Mouse (Mus musculus) stomach, embryonic 14.5 days (tissue): ENCODE results near the gene Tbccd1. TPM values are rescaled to one million over a fixed set of nuclear protein-coding genes. Genes with fewer than 3 reads are reported as not detected.

ENCODE experiments used
- ATAC-seq: fragments of 200-750 bp; cut with Nextera tagmentation; 2 replicates; pipeline ENCODE4 v1.8.0; 2017; ENCODE audit warnings: low read depth, moderate TSS enrichment; ENCODE audit not compliant: insufficient number of reproducible peaks, insufficient read depth, low FRiP score
- H3K27ac ChIP-seq: fragments of 300-500 bp; sonication (generic); 2 replicates; pipeline ENCODE4 v1.5.1; 2014; ENCODE audit warnings: mild to moderate bottlenecking, low read length, moderate library complexity, mixed read lengths
- H3K27me3 ChIP-seq: fragments of 300-500 bp; sonication (generic); 2 replicates; pipeline ENCODE4 v1.6.1; 2014; ENCODE audit warnings: low read length, control low read depth, mixed read lengths; ENCODE audit not compliant: control insufficient read depth, insufficient read depth
- H3K36me3 ChIP-seq: fragments of 300-500 bp; sonication (generic); 2 replicates; pipeline ENCODE4 v1.6.1; 2014; ENCODE audit warnings: mild to moderate bottlenecking, control low read depth, low read length, moderate library complexity, mixed read lengths; ENCODE audit not compliant: control insufficient read depth, insufficient read depth
- H3K4me1 ChIP-seq: fragments of 300-500 bp; sonication (generic); 2 replicates; pipeline ENCODE4 v1.6.1; 2014; ENCODE audit warnings: low read length, control low read depth, mixed read lengths; ENCODE audit not compliant: control insufficient read depth, insufficient read depth
- H3K4me2 ChIP-seq: fragments of 300-500 bp; sonication (generic); replicated peaks from 2 replicates; pipeline ENCODE4 v1.6.1; 2014; ENCODE audit warnings: low read depth, low read length, control low read depth
- H3K4me3 ChIP-seq: fragments of 300-500 bp; sonication (generic); 2 replicates; pipeline ENCODE4 v1.5.1; 2014; ENCODE audit warnings: low read depth, low read length, control low read depth
- H3K9ac ChIP-seq: fragments of 300-500 bp; sonication (generic); replicated peaks from 2 replicates; pipeline ENCODE4 v1.6.1; 2014; ENCODE audit warnings: low read depth, mild to moderate bottlenecking, control low read depth, low read length, moderate library complexity, mixed read lengths
- H3K9me3 ChIP-seq: fragments of 300-500 bp; sonication (generic); 2 replicates; pipeline ENCODE4 v1.6.1; 2016; ENCODE audit warnings: low read depth, low read length, control low read depth; ENCODE audit not compliant: control insufficient read depth
- WGBS: fragments of 180-500 bp; shearing (Covaris S2); extraction: QIAGEN DNeasy Blood & Tissue Kit; methylation state at CpG from one replicate; pipeline ENCODE4 v1.1.7; 2014; 5-methylcytosine and 5-hydroxymethylcytosine counted together
- polyA plus RNA-seq: library from polyadenylated mRNA; unstranded; fragments of >200 nt; fragmentation: Nextera tagmentation; extraction: Ambion mirVana; gene quantifications from 2 replicates; pipeline ENCODE4 v1.2.1, GENCODE M21; 2014

Gene Tbccd1
- polyA plus RNA-seq, result 32.2 and 34.4 TPM in 2 replicates

DNA sequence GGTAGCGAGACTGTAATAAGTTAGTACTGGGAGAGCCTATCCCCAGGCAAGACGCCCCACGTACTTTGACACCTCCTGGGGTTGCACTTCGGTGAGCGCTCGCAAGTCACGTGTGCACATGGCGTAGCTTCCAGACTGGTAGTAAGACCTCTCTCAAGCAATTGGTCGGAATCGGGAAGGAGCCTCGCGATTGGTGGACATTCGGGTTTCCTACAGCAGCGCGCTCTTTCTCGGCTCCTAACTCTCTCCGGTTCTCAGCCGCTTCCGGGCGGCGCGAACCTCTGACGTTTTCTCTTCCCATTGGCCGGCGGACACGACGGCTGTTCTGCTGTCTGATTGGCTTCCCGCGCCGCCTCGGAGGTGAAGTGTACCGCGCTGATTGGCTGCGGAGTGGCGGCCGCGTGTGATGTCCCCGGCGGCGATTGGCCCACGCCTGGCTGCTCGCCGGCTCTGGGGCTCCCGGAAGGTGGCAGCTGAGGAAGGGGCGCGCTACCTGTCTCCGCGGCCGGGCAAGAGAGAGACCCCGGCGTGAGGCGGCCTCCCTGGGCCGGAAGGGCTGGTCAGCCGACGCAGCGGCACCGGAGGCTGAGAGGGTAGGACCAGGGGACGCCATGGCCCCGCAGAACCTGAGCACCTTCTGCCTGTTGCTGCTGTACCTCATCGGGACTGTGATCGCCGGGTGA, at the start of gene Tbccd1, which contains the start of gene Dnajb11:
Gene Tbccd1 (minus strand): TSS at position 239 of the 683 bp plus-strand sequence.
Gene Dnajb11 (plus strand): TSS at position 415 of the 683 bp plus-strand sequence.
- Histone ChIP-seq H3K27ac (peak within 1 kb of the TSS; percentile 44; the same call in 1 of the 2 replicates), H3K4me2 (peak within 1 kb of the TSS; percentile 88), H3K36me3 (peaks cover 9% of the 10 kb centered on the region), H3K27me3 (no peaks in the 10 kb centered on the region), H3K4me3 (peak within 1 kb of the TSS; percentile 94), H3K4me1 (peaks cover 8% of the 10 kb centered on the region; the same call in 1 of the 2 replicates), H3K9ac (peak within 1 kb of the TSS; percentile 89), H3K9me3 (no peaks in the 10 kb centered on the region)
- ATAC-seq, result peak; percentile 99
- under 1% methylated on average over 62 of the region's 62 CpGs for WGBS

GRCm38 (mm10) chr16:22901326-22901725, 43.9 kb upstream of the Tbccd1 start:
- H3K4me2 ChIP-seq, result no peak overlapping the region
- no peak overlapping the region for H3K27ac ChIP-seq
- 51% methylated on average over 3 of the region's 3 CpGs for WGBS
- H3K9me3 ChIP-seq, result no peaks in the 10 kb centered on the region
- no peaks in the 10 kb centered on the region for H3K27me3 ChIP-seq
- no peaks in the 10 kb centered on the region for H3K4me1 ChIP-seq
- no peak for ATAC-seq
- H3K9ac ChIP-seq, result no peak overlapping the region
- H3K4me3 ChIP-seq, result no peak overlapping the region
- H3K36me3 ChIP-seq, result no peaks in the 10 kb centered on the region

DNA sequence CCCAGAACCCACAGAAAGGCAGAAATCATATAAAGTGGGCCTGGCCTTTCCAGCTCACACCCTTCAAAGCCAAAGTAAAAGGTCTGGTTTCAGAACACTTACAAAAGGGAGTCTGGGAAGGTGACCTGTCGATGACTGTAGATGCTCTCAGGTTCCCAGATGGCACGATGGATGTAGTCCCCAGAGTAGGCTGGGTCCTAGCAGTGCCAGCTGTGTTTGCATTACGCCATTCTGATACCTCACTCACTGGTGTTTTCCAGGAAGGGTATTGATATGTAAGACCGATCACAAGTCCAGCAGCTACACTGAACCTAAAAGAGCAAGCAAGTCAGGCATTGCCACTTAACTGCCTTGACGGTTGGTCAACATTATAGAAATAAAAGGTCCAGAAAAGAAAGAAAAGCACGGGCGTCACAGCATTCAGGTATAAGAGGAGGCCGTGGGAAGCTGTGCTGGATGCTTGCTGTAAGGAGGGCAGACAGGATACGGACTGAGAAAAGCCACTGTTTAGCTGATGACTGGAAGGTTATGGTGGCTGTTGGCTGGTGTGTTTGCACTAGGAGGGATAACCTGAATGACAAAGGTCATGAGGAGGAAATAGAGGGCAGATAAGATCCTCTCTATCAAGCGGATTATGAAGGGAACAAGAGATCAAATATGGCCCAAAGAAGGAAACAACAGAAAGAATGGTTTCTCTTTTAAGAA, 42.5 kb upstream of the Tbccd1 start:
- Histone ChIP-seq H3K27ac (no peak overlapping the region), H3K9me3 (no peaks in the 10 kb centered on the region), H3K4me2 (no peak overlapping the region), H3K36me3 (no peaks in the 10 kb centered on the region), H3K4me1 (no peaks in the 10 kb centered on the region), H3K9ac (no peak overlapping the region), H3K4me3 (no peak overlapping the region), H3K27me3 (no peaks in the 10 kb centered on the region)
- WGBS, result 65% methylated on average over 10 of the region's 10 CpGs
- no peak for ATAC-seq

DNA sequence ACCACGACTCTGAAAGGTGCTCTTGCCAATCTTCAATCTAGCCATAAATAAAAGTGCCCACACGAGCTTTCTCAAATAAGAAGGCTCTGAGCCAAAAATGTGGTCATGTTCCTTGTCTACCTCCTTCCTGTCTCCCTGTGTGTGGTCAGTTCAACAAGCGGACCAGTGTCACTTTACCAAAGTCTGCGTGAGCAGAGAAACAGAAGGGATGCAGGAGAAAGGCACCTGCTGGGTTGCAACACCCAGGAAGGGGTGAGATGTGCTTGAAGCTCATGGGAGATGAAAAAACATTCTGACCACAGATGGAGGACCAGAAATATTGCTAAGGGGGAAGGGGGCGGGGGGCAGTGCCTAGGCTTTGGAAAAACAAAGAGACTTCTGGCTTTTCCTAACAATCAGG, 41.9 kb upstream of the Tbccd1 start:
- WGBS, result 58% methylated on average over 5 of the region's 5 CpGs

GRCm38 (mm10) chr16:22896618-22897017, 39.1 kb upstream of the Tbccd1 start:
- Histone ChIP-seq H3K9me3 (no peaks in the 10 kb centered on the region), H3K27me3 (no peaks in the 10 kb centered on the region), H3K4me3 (no peak overlapping the region), H3K27ac (no peak overlapping the region), H3K4me1 (no peaks in the 10 kb centered on the region), H3K9ac (no peak overlapping the region), H3K36me3 (no peaks in the 10 kb centered on the region), H3K4me2 (no peak overlapping the region)
- 67% methylated on average over 2 of the region's 2 CpGs for WGBS
- no peak for ATAC-seq

More for the DNA sequence above, 41.9 kb upstream of the Tbccd1 start:
- Histone ChIP-seq H3K27ac (no peak overlapping the region), H3K36me3 (no peaks in the 10 kb centered on the region), H3K4me2 (no peak overlapping the region), H3K4me3 (no peak overlapping the region), H3K9ac (no peak overlapping the region), H3K4me1 (no peaks in the 10 kb centered on the region), H3K27me3 (no peaks in the 10 kb centered on the region), H3K9me3 (no peaks in the 10 kb centered on the region)
- no peak for ATAC-seq

DNA sequence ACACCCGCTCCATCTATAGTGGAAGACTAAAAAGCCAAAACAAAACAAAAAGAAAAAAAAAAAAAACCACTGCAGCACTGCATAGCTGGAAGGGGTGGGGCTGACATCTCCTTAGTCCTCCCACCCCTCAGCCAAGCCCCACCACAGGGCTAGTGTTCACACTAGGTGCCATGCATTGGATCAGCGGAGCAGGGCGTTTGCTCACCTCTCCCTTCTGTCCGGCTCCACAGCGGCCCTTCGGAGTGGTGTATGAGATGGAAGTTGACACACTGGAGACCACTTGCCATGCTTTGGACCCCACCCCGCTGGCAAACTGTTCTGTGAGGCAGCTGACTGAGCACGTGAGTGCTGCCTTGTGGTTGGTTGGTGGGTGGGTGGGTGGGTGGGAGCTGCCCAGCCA, 36.6 kb upstream of the Tbccd1 start:
- no peak overlapping the region for H3K9ac ChIP-seq
- WGBS, result 60% methylated on average over 8 of the region's 8 CpGs
- H3K4me3 ChIP-seq, result no peak overlapping the region
- no peaks in the 10 kb centered on the region for H3K9me3 ChIP-seq
- H3K4me2 ChIP-seq, result no peak overlapping the region
- no peaks in the 10 kb centered on the region for H3K27me3 ChIP-seq
- no peaks in the 10 kb centered on the region for H3K36me3 ChIP-seq
- ATAC-seq, result no peak
- no peak overlapping the region for H3K27ac ChIP-seq
- H3K4me1 ChIP-seq, result no peaks in the 10 kb centered on the region

DNA sequence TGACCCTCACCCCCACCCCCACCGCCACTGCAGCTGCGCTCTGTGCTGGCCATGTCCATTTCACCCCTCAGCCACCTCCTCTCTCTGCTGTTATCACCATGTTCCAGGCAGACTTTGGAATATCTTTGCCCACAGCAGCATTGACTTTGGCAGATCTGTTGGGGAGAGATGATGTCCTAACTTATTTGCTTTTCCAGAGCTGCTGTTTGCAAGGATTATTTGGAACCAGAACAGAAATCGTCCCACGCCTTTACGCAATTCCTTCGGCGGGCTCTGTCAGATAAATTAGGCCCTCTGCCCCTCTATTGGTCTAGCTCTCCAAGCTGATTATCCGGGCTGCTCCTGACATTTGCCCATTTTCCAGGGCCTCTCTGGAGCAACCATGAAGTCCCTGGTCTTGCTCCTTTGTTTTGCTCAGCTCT, 34.3 kb upstream of the Tbccd1 start:
- 89% methylated on average over 8 of the region's 8 CpGs for WGBS
- no peak overlapping the region for H3K4me3 ChIP-seq
- no peak overlapping the region for H3K9ac ChIP-seq
- H3K9me3 ChIP-seq, result no peaks in the 10 kb centered on the region
- no peak for ATAC-seq
- no peak overlapping the region for H3K4me2 ChIP-seq
- H3K27ac ChIP-seq, result no peak overlapping the region
- H3K4me1 ChIP-seq, result no peaks in the 10 kb centered on the region
- no peaks in the 10 kb centered on the region for H3K36me3 ChIP-seq
- no peaks in the 10 kb centered on the region for H3K27me3 ChIP-seq

- ATAC-seq, result no peak
- H3K4me3 ChIP-seq, result no peak within 1 kb of the TSS
- no peak within 1 kb of the TSS for H3K9ac ChIP-seq
- H3K27me3 ChIP-seq, result no peaks in the 10 kb centered on the region
- no peaks in the 10 kb centered on the region for H3K9me3 ChIP-seq
- WGBS, result 80% methylated on average over 11 of the region's 11 CpGs
- no peak within 1 kb of the TSS for H3K27ac ChIP-seq
- no peak within 1 kb of the TSS for H3K4me2 ChIP-seq
- H3K4me1 ChIP-seq, result no peaks in the 10 kb centered on the region
- no peaks in the 10 kb centered on the region for H3K36me3 ChIP-seq
Observed at GRCm38 (mm10) chr16:22890683-22891510, 33.4 kb upstream of the Tbccd1 start, which contains the start of gene Ahsg. Gene Ahsg (plus strand): TSS chr16:22891277.
